Mouse (Mus musculus): ENCODE results near the gene AC124502.3.

DNA sequence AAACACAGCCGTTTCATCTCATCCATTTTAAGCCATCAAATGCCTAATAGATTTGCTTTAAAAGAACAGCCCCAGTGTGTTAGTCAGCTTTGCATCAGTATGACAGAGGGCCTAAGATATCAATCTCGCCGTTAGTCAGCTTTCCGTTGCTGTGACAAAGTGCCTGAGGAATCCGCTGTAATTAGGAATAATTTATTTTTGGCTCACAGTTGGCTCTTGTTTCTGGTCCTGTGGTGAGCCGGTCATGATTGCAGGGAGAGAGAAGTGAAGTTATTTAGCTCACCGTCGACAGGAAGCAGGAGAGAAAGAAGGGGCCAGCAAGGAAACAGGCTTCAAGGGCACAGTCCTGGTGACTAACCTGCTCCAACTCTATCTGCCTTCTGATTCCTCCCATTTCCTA lies 25.6 kb upstream of the AC124502.3 start:
- TF ChIP-seq CTCF (IDR thresholded peaks at IDR 0.05; ENCODE audit: borderline replicate concordance, control insufficient read depth, extremely low read depth, insufficient read depth, low read length, poor library complexity) (no peak), POLR2A (IDR thresholded peaks at IDR 0.05; ENCODE audit: control insufficient read depth, extremely low read depth, insufficient read depth, low read length, poor library complexity) (no peak)

Data from thymus, adult 2 months (tissue).